In the genomic region with DNA sequence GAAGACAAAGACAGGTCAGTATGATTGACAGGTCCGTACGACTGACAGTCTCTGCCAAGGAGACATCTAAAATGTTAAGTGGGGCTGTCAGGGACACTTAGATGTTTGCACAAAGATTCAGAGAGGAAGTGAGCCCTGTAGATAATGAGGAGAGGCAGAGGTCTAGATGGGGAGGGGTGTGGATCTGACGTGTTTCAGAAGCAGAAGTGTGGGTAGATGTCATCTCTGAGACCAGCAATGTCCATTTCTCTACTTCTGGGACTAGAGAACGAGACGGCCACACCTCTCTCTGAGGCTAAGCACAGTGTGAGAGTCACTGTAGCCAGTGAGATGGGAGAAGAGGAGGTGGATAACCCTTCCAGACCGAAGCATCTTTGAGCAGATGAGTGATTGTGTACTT, we compare ENCODE assay signal across 16 mouse cellular contexts. TPM values are rescaled to one million over a fixed set of nuclear protein-coding genes. Genes with fewer than 3 reads are reported as not detected.
"Had no signal": no experiment of that assay in that cellular context is flagged by ENCODE, and none has a peak within 500 bp of the region (broad histone marks: within the 10 kb centered on the region; RNA-seq: fewer than 3 reads in every experiment).

No protein-coding gene starts in this region.

- H3K4me1 ChIP-seq: midbrain, embryonic 12.5 days; neural tube, embryonic 15.5 days had no signal

- H3K4me3 ChIP-seq: layer of hippocampus, adult 2 months; limb, embryonic 13.5 days; midbrain, embryonic 12.5 days; myocyte; neural tube, embryonic 15.5 days had no signal

- H3K27ac ChIP-seq: layer of hippocampus, adult 2 months; limb, embryonic 13.5 days; liver, embryonic 14.5 days; midbrain, embryonic 12.5 days; neural tube, embryonic 15.5 days had no signal

- DNase-seq: kidney, adult 18-20 months; kidney, postnatal 10 days; kidney, postnatal 4 days; left cerebral cortex, postnatal 4 days; lung, adult 18-20 months; lung, postnatal 4 days; thymus, postnatal 4 days had no signal

- ATAC-seq: midbrain, embryonic 16.5 days had no signal

- H3K27me3 ChIP-seq: limb, embryonic 13.5 days; midbrain, embryonic 12.5 days; neural tube, embryonic 15.5 days had no signal

- H3K36me3 ChIP-seq: limb, embryonic 13.5 days; midbrain, embryonic 12.5 days; neural tube, embryonic 15.5 days had no signal

RNA-seq across cellular contexts. Expression of a gene that starts 28.2 kb away (rescaled TPM):
- total RNA-seq: liver, adult 2 months; megakaryocyte-erythroid progenitor cell, adult 5-6 weeks had no signal
- polyA plus RNA-seq: liver, adult 2 months had no signal

RNA-seq across cellular contexts. Expression of a gene that starts 38.1 kb away (rescaled TPM):
- total RNA-seq: megakaryocyte-erythroid progenitor cell, adult 5-6 weeks had no signal
